Mouse (Mus musculus) frontal cortex, adult 2 months (tissue): ENCODE measurements around the gene Nifk. TPM values are rescaled to one million over a fixed set of nuclear protein-coding genes. Genes with fewer than 3 reads are reported as not detected.
A peak's percentile ranks its signal among the peaks of the same experiment; 100 is the strongest.

Experiments
- DNase-seq, 2 experiments: peaks; one replicate each; pipeline ENCODE4 v3.0.0; 2022; ENCODE audit warnings: low spot score in 1 of 2; ENCODE audit errors: extremely low spot score in 1 of 2
- polyA plus RNA-seq: library from polyadenylated mRNA; depleted of rRNA; stranded (reverse); fragments of >200 nt; gene quantifications from 2 replicates; pipeline ENCODE4 v1.2.3, GENCODE M21; 2012; rRNA removed

Gene Nifk
- polyA plus RNA-seq, result 24.3 and 24.8 TPM in 2 replicates

GRCm38 (mm10) chr1:118321661-118322201 is at the start of gene Nifk:
Gene Nifk (plus strand): TSS chr1:118321839.
- peak; percentile 93 to 97 for DNase-seq

- peak in 1 of 2 experiments; percentile 48 for DNase-seq
These were observed 46.5 kb upstream of the Nifk start for GRCm38 (mm10) chr1:118275139-118275538.

GRCm38 (mm10) chr1:118292291-118292690 is 29.3 kb upstream of the Nifk start:
- DNase-seq, result no peak

- DNase-seq, result no peak
These were observed 27.4 kb upstream of the Nifk start for GRCm38 (mm10) chr1:118294192-118294591.

GRCm38 (mm10) chr1:118294826-118295225 is 26.8 kb upstream of the Nifk start:
- no peak for DNase-seq

GRCm38 (mm10) chr1:118296673-118297072 is 25.0 kb upstream of the Nifk start:
- no peak for DNase-seq

GRCm38 (mm10) chr1:118297719-118298118 is 23.9 kb upstream of the Nifk start:
- no peak for DNase-seq

- peak; percentile 49 to 84 for DNase-seq
These were observed 10.6 kb upstream of the Nifk start for GRCm38 (mm10) chr1:118310780-118311621.

- DNase-seq, result no peak
These were observed 9.9 kb upstream of the Nifk start, which contains the start of gene Tsn for GRCm38 (mm10) chr1:118311622-118312326. Gene Tsn (minus strand): TSS chr1:118311739.

GRCm38 (mm10) chr1:118320696-118321095 is 943 bp upstream of the Nifk start:
- DNase-seq, result peak in 1 of 2 experiments; percentile 17

GRCm38 (mm10) chr1:118334749-118335713 is 13.4 kb downstream of the Nifk start:
- DNase-seq, result no peak

GRCm38 (mm10) chr1:118335847-118336246 is 14.2 kb downstream of the Nifk start:
- DNase-seq, result peak in 1 of 2 experiments; percentile 12

- DNase-seq, result peak in 1 of 2 experiments; percentile 31
These were observed 16.3 kb downstream of the Nifk start for GRCm38 (mm10) chr1:118337921-118338320.

- DNase-seq, result no peak
These were observed 22.2 kb downstream of the Nifk start for GRCm38 (mm10) chr1:118343649-118344435.

- DNase-seq, result no peak
These were observed 28.3 kb downstream of the Nifk start for GRCm38 (mm10) chr1:118349922-118350321.

- DNase-seq, result peak in 1 of 2 experiments; percentile 22
These were observed 37.6 kb downstream of the Nifk start for GRCm38 (mm10) chr1:118359071-118359761.

GRCm38 (mm10) chr1:118367970-118368369 is 46.3 kb downstream of the Nifk start:
- DNase-seq, result peak in 1 of 2 experiments; percentile 12

GRCm38 (mm10) chr1:118368721-118369461 is 47.3 kb downstream of the Nifk start:
- DNase-seq, result no peak
